Mouse (Mus musculus) neutrophil, adult 59 days (primary cell): ENCODE measurements around the gene Arfrp1. TPM values are rescaled to one million over a fixed set of nuclear protein-coding genes. Genes with fewer than 3 reads are reported as not detected.

Experiments
- total RNA-seq, 2 experiments: library from RNA; stranded (reverse); gene quantifications; 1 replicate in 1 of 2; 2 replicates in 1 of 2; pipeline ENCODE4 v1.2.4; 2023

The Arfrp1 gene
- total RNA-seq = 10 to 100 TPM; 33.2 to 37.4 TPM

DNA sequence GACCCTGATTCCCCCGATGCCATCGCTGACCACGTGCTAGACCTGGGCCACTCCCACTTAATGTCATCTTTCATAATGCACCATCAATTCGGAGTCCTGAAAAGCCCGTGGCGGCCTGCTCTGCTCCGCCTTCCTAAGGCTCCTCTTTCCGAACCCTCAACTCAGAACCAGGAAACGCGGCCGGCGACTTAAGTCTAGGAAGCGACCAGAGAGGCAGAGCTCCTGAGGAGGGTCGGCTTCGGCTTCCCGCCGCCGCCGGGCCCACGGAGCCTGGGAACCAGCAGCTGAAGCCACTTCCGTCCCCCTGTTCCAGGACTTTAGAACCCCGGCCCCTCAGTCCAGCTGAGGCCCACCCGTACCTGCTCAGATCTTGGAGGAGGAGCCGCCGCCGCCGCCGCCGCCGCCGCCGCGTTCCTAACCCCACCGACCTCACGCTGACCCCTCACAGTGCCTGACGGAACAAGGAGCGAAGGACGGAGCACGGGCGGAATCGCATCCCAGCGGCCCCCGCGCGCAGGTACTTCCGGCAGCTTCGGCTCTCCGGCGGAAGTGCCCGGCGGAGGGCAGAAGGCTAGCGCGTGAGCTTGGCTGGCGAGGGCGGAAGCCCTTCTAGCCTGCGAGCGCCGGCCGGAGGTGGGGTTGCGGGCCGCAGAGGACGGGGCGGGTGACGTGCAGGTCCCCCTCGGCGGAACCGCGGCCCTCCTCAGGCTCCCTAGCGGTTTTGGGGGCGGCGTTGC, at the start of gene Arfrp1, which contains the start of gene Zgpat:
Gene Arfrp1, minus strand, starts transcription at position 545 of the 737 bp plus-strand sequence.
Gene Zgpat, plus strand, starts transcription at position 69 of the 737 bp plus-strand sequence.

DNA sequence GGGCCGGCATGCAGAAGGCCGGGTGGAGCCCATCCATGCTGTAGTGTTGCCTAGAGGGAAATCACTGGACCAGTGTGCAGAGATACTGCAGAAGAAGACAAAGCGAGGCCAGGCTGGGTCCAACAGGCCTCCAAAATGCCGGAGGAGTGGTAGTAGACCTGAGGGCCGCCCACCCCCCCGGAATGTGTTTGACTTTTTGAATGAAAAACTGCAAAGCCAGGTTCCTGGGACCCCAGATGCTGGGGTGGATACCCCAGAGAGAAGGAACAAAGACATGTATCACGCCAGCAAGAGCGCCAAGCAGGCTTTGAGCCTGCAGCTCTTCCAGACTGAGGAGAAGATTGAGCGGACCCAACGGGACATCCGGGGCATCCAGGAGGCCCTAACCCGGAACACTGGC, 14.6 kb upstream of the Arfrp1 start, which contains the start of gene Lime1:
Gene Lime1, plus strand, starts transcription at position 301 of the 400 bp plus-strand sequence.

DNA sequence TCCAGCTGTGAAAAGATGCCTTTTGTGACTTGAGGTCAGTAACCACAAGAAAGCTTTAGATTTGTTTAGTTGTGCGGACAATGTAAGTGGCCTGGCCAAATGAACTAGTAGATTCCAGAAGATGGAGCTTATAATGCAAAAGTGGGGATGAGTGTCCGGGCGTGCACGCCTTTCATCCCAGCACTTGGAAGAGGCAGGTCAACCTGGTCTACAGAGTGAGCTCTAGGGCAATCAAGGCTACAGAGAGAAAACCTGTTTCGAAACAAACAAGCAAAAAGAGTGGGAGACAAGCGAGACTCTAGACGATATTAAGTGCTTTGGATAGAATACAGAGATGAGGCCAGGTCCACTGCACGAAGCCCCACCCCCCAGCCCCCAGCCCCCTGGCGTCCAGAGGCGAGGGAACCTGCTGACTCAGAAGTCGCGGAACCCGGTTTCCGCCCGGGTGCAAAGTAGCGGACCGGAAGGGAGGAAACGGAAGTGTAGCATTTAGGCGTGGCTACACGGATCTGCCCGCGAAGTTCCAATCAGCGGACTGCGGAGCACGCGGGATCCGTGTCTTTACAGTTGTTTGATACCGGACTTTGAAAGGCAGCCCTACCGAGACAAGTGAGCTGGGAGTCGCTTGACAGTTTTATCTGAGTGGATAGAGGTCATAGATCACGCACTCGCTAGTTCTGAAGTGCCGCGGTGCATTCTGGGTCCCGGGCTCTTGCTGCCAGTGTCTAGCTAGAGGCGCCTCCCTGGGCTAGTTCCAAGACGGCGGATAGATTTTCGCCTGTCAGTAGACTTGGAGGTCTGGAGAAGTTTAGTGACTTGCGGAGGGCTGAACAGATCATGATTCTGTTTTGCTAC, 45.7 kb downstream of the Arfrp1 start, which contains the start of gene Rtel1:
Gene Rtel1, plus strand, starts transcription at position 492 of the 855 bp plus-strand sequence.

GRCm38 (mm10) chr2:181314080-181314810, 51.0 kb downstream of the Arfrp1 start, which contains the start of gene Stmn3:
Gene Stmn3, minus strand, starts transcription at chr2:181314500.

Other genes starting within 250 kb of the Arfrp1 start
- not detected for gene Kcnq2, start 230.1 kb downstream of the Arfrp1 start, total RNA-seq
- under 1 TPM in 1 of 2 experiments, not detected in 1; 0.16 TPM for gene Eef1a2, start 208.4 kb downstream of the Arfrp1 start, total RNA-seq
- 10 to 100 TPM; 14.9 to 27.4 TPM for gene Ppdpf, start 178.2 kb downstream of the Arfrp1 start, total RNA-seq
- gene Ptk6, start 162.6 kb downstream of the Arfrp1 start, total RNA-seq = not detected
- gene Srms, start 152.2 kb downstream of the Arfrp1 start, total RNA-seq = under 1 TPM in 1 of 2 experiments, not detected in 1; 0.13 TPM
- not detected for gene Fndc11, start 145.4 kb downstream of the Arfrp1 start, total RNA-seq
- 10 to 100 TPM; 48.9 to 62.2 TPM for gene Helz2, start 123.4 kb downstream of the Arfrp1 start, total RNA-seq
- 10 to 100 TPM; 30.5 to 31.6 TPM for gene Gmeb2, start 77.4 kb downstream of the Arfrp1 start, total RNA-seq
- gene Stmn3, start 50.9 kb downstream of the Arfrp1 start, total RNA-seq = not detected
- gene Rtel1, start 45.7 kb downstream of the Arfrp1 start, total RNA-seq = 10 to 100 TPM; 38.8 to 42.1 TPM
- 10 to 100 TPM; 23.4 to 24.6 TPM for gene Zgpat, start 476 bp downstream of the Arfrp1 start, total RNA-seq
- 10 to 100 TPM; 24.6 to 31.5 TPM for gene Lime1, start 14.7 kb upstream of the Arfrp1 start, total RNA-seq
- 1 to 10 TPM in 1 of 2 experiments, under 1 TPM in 1; 0.95 to 1.6 TPM for gene Zbtb46, start 94.0 kb upstream of the Arfrp1 start, total RNA-seq
- not detected for gene Abhd16b, start 127.8 kb upstream of the Arfrp1 start, total RNA-seq
- 10 to 100 TPM; 58.9 to 61.2 TPM for gene Tpd52l2, start 131.7 kb upstream of the Arfrp1 start, total RNA-seq
- 100 to 1,000 TPM; 114 to 122 TPM for gene Dnajc5, start 155.1 kb upstream of the Arfrp1 start, total RNA-seq
- gene Uckl1, start 219.5 kb upstream of the Arfrp1 start, total RNA-seq = 100 to 1,000 TPM; 106 to 137 TPM
- gene Prpf6, start 226.5 kb upstream of the Arfrp1 start, total RNA-seq = 10 to 100 TPM; 35.5 to 39.2 TPM
- 10 to 100 TPM; 12.1 to 16.1 TPM for gene Zfp512b, start 227.4 kb upstream of the Arfrp1 start, total RNA-seq
- gene Samd10, start 233.8 kb upstream of the Arfrp1 start, total RNA-seq = 10 to 100 TPM in 1 of 2 experiments, 1 to 10 TPM in 1; 9.6 to 10.1 TPM